Mouse (Mus musculus) kidney, postnatal 36 days (tissue): ENCODE measurements around the gene Tmem44.

Source experiments
- DNase-seq, 2 experiments: peaks; one replicate each; pipeline ENCODE4 v3.0.0; 2021 to 2022; ENCODE audit warnings: mixed read lengths in 2 of 2

Tmem44 gene

GRCm38 (mm10) chr16:30550748-30551192, at the start of gene Tmem44:
Tmem44 (minus strand) TSS chr16:30550842.
- DNase-seq = no peak

GRCm38 (mm10) chr16:30599491-30600268, 49.0 kb upstream of the Tmem44 start, which contains the start of gene Fam43a:
Fam43a (plus strand) TSS chr16:30599723.
- peak; percentile 94 to 95 for DNase-seq

GRCm38 (mm10) chr16:30596959-30597681, 46.5 kb upstream of the Tmem44 start:
- DNase-seq = peak; percentile 89 to 94

DNA sequence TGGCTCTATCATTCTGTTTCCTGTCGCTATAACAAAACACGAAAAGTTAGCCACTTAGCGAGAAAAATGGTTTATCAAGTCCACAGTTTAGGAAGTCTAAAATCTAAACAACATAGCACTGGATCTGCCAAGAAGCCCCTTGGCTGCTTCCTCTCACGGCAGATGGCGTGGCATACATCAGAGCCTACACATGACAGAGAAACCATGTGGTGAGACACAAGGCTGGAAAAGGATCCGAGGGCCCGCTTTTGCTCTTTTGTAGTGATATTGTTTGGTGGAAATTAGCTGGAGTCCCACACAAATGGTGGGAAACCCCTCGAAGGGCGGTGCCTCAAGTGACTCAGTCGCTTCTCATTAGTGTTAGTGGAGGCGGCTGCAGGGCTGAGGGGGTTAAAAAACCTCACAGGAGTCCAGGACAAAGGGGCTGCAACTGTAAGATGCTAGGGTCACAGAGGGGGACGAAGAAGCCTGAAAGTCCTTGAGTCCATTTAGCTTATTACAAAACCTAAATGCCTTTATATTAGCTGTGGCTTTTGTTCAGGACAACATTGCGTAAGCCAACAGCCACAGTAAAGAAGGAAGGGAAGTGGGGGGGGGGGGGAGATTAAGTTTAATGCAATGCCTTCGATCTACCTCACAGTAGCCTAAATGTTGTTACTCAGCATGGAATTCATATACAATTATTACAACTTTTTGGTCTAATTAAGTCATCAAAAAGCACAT, 45.4 kb upstream of the Tmem44 start:
- no peak for DNase-seq

- no peak for DNase-seq
Measured at GRCm38 (mm10) chr16:30595356-30595755, 44.7 kb upstream of the Tmem44 start.

GRCm38 (mm10) chr16:30591990-30592389, 41.3 kb upstream of the Tmem44 start:
- DNase-seq = peak in 1 of 2 experiments; percentile 41

DNA sequence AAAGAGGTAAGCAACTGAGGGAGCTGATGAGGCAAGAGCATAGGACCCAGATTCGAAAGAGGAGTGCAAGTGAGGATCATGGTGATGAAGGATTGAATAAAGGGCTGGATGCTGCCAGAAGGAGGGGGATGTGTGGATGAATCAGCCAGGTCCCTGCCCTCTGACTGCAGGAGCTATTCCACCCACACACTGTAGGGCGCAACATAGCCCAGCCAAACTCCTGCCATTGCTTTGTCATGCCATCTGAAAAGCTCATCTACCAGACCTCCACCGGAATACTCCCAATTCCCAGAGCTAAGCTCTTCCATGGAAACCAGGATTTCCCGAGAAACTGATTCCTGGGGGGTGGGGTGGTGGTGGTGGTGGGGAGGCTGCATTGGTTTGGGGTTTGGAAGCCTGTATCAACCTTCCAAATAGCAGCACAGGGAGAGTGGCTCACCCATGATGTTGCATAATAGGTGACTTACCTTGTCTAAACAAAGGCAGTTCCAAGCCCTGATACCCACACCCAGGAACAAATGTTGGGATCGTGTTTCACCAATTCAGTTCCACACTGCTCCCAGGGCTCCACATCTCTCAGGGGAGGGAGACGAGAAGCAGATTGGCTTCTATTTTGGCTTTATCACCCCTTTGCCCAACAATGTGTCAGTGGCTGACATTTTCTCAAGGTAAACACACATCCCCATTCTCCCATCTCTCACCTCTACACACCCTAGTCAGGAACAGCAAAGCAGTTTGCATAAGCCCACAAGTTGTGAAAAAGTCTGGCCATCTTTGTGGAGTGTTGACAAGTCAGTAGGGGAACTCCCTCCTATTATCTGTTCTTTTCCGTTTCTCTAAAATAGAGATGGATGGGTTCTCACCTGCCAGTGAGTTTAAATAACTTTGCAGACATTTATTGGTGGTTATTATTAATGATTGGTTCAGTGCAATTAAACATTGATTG, 39.9 kb upstream of the Tmem44 start:
- no peak for DNase-seq

- peak; percentile 90 to 93 for DNase-seq
Measured at GRCm38 (mm10) chr16:30587494-30588327, 37.1 kb upstream of the Tmem44 start, which contains the start of gene Lsg1. Lsg1 (minus strand) TSS chr16:30587592.

GRCm38 (mm10) chr16:30586935-30587493, 36.4 kb upstream of the Tmem44 start:
- DNase-seq = no peak

DNA sequence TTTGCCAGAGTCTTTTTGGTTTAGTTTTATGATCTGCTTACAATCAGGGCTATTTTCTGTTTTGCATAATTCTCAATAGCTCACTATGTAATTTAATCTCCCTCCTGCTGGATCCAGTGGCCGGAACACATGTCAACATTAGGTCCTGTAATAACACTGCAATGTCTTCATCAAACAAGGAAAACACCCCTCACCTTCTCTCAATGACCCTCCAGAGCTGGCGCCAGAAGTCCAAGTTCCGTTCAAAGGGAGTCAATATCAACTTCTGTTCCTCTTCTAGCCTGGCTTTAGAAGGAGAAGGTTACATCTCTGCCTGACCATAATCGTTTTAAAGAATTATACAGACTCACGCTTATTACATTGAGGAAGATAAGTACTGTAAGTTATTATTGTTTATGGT, 30.1 kb upstream of the Tmem44 start:
- DNase-seq = no peak

DNA sequence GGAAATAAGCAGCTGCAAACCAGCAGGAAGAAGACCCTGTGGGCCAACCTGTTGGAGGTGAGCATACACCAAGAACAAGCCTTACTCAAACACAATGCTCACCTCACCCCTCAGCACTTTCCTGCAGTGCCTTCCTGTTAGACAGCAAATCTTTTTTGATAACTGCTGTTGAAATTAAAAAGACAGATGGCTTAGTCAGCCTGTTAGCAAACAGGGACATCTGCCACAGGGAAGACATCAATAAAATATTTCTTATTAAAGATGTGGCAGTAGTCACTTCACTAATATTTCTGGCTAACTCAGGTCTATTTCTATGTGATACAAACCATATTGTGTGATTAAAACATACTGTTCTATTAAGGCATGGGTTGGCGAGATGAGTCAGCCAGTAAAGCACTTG, 25.8 kb upstream of the Tmem44 start:
- no peak for DNase-seq

- no peak for DNase-seq
Measured at GRCm38 (mm10) chr16:30575815-30576214, 25.2 kb upstream of the Tmem44 start.

GRCm38 (mm10) chr16:30572239-30572638, 21.6 kb upstream of the Tmem44 start:
- peak; percentile 21 to 36 for DNase-seq

DNA sequence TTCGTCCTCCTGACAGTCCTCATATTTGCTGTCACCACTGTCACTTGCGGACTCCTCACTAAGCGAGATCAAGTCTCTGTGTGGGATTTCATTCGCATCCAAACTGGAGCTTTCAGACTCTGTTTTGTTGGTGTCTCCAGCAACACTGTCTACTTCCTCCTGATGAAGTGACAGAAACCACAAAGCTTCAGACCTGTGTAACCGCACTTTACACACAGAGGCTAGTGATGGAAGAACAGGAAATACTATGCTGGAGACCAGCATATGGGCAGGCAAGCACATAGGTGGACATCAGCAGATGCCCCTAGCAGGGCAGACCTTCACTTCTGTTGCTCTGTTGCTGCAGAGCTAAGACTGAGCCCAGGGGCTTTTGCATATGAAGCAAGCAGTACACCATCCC, 20.7 kb upstream of the Tmem44 start:
- DNase-seq = no peak

GRCm38 (mm10) chr16:30570173-30570572, 19.5 kb upstream of the Tmem44 start:
- no peak for DNase-seq

DNA sequence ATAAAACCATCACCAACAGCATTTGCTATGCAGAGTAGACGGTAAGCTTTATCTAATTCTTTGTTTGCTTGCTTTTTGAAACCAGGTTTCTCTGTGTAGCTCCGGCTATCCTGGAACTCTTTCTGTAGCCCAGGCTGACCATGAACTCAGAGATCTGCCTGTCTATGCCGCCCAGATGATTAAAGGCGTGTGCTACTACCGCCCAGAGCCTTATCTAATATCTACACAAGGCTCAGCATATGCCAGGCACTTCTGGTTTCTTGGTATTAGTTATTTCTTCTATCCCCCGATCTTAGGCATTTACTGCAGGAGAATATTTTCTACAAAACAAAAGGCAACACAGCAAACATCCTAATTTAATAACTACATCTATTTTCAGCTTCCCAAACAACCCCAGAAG, 15.0 kb upstream of the Tmem44 start:
- DNase-seq = no peak

- DNase-seq = no peak
Measured at GRCm38 (mm10) chr16:30560601-30561000, 10.0 kb upstream of the Tmem44 start.

DNA sequence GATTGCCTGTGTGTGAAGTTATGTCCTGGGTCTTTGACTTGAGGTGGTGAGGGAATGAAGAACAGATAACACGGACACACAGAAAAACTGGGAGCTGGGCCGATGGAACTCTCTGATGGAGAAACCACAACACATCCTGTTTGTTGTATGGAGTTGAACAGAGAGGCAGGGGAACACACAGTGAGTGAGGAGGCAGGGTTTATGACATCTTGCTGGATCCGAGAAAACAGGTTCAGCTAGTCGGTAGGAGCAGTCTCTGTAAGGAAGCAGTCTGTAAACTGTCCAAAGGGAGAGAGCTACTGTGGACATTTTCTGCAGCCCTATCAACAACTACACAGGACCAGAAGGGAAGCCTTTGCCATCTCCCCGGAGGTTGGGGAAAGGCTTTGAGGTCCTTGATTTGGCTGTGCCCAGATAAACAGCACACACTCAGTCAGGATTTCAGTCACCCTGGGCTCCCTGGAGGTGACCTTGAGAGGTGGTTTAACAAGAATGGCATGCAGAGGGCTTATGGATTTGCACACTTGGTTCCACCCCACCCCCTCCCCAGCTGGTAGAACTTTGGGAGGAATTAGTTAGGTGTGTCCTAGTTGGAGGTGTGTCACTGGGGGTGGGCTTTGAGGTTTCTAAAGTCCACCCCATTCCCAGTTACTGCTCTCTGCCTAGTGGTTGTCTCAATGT, 8.8 kb upstream of the Tmem44 start:
- DNase-seq = no peak

DNA sequence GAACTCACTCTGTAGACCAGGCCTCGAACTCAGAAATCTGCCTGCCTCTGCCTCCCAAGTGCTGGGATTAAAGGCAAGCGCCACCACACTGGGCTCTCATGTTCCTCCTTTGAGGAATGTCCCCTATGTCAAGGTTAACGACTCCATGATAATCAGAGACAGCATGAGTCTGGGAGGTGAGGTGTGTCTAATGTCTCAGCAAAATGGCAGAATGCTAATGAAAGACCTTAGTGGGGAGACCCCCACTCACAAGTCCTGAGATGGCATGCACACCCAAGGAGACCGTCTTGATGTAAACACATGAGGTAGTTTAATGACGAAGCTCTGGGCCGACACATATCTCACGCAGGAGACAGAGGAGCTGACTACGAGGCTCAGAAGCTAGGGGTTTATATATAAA, 3.5 kb upstream of the Tmem44 start:
- no peak for DNase-seq
